Mouse (Mus musculus) stomach, postnatal 0 days (tissue): Measurements from ENCODE around the gene Hdac4. TPM values are rescaled to one million over a fixed set of nuclear protein-coding genes. Genes with fewer than 3 reads are reported as not detected.

Experiments used
- ATAC-seq: fragments of 200-750 bp; cut with Nextera tagmentation; 2 replicates; pipeline ENCODE4 v1.8.0; 2017; ENCODE audit not compliant: low FRiP score, low TSS enrichment
- DNase-seq: peaks from one replicate; pipeline ENCODE4 v3.0.0-alpha.2; 2016; ENCODE audit warnings: low spot score
- H3K27ac ChIP-seq: fragments of 300-500 bp; sonication (generic); replicated peaks from 2 replicates; pipeline ENCODE4 v1.5.1; 2014; ENCODE audit warnings: mild to moderate bottlenecking, control low read depth
- H3K27me3 ChIP-seq: fragments of 300-500 bp; sonication (generic); 2 replicates; pipeline ENCODE4 v1.6.1; 2014; ENCODE audit warnings: low read length; ENCODE audit not compliant: control insufficient read depth, insufficient read depth
- H3K36me3 ChIP-seq: fragments of 300-500 bp; sonication (generic); 2 replicates; pipeline ENCODE4 v1.6.1; 2014; ENCODE audit warnings: low read length, mixed read lengths; ENCODE audit not compliant: control insufficient read depth, insufficient read depth
- H3K4me1 ChIP-seq: fragments of 300-500 bp; sonication (generic); replicated peaks from 2 replicates; pipeline ENCODE4 v1.6.1; 2014; ENCODE audit warnings: antibody characterized with exemption; ENCODE audit not compliant: control insufficient read depth, insufficient read depth
- H3K4me2 ChIP-seq: fragments of 300-500 bp; sonication (generic); replicated peaks from 2 replicates; pipeline ENCODE4 v1.6.1; 2014; ENCODE audit warnings: low read depth, mild to moderate bottlenecking, control low read depth, moderate library complexity
- H3K4me3 ChIP-seq: fragments of 300-500 bp; sonication (generic); 2 replicates; pipeline ENCODE4 v1.5.1; 2014; ENCODE audit warnings: low read depth, low read length, control low read depth
- H3K9ac ChIP-seq: fragments of 300-500 bp; sonication (generic); 2 replicates; pipeline ENCODE4 v1.6.1; 2014; ENCODE audit warnings: mild to moderate bottlenecking, low read length, control low read depth, mixed read lengths
- H3K9me3 ChIP-seq: fragments of 300-500 bp; sonication (generic); 2 replicates; pipeline ENCODE4 v1.6.1; 2016; ENCODE audit warnings: low read length; ENCODE audit not compliant: control insufficient read depth
- CTCF ChIP-seq: IDR thresholded peaks from 2 replicates; pipeline ENCODE4 v1.5.1; 2016; ENCODE audit warnings: antibody characterized with exemption, low read depth, mild to moderate bottlenecking, moderate library complexity
- EP300 ChIP-seq: optimal IDR thresholded peaks from 2 replicates; pipeline ENCODE3; 2016; ENCODE audit warnings: antibody characterized with exemption
- WGBS: fragments of 180-500 bp; shearing (Covaris S2); extraction: QIAGEN DNeasy Blood & Tissue Kit; methylation state at CpG from one replicate; pipeline ENCODE4 v1.1.7; 2014; 5-methylcytosine and 5-hydroxymethylcytosine counted together
- polyA plus RNA-seq: library from polyadenylated mRNA; unstranded; fragments of >200 nt; fragmentation: Nextera tagmentation; extraction: Ambion mirVana; gene quantifications from 2 replicates; pipeline ENCODE4 v1.2.1, GENCODE M21; 2015

The Hdac4 gene
- polyA plus RNA-seq, 1 experiment from 2014 or later: 10.9 TPM

DNA sequence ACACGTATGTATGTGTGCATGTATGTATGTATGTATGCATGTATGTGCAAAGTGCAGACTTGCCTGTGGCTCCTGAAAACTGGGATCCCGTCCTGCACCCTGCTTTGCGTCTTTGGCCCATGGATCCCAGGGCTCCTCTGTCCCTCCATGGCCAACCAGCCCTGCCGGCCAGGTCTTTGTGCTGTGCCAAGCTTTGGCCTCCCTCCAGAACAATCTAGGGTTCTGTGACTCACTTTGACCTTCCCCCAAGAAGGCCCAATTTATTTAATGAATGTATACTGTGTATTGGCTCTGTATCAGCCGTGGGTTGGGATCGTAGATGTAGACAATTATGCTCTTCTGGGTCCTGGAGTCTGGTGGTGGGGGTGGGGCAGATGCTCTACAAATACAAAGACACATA is 290.2 kb downstream of the Hdac4 start:
- Histone ChIP-seq H3K27me3 (no peaks in the 10 kb centered on the region), H3K4me2 (no peak overlapping the region), H3K27ac (no peak overlapping the region), H3K4me3 (no peak overlapping the region), H3K9ac (no peak overlapping the region), H3K36me3 (no peaks in the 10 kb centered on the region), H3K4me1 (no peaks in the 10 kb centered on the region), H3K9me3 (no peaks in the 10 kb centered on the region)
- no peak for DNase-seq
- TF ChIP-seq EP300: no peak
- no peak for TF ChIP-seq CTCF
- ATAC-seq: no peak
- WGBS: 55% methylated on average over 6 of the region's 6 CpGs

DNA sequence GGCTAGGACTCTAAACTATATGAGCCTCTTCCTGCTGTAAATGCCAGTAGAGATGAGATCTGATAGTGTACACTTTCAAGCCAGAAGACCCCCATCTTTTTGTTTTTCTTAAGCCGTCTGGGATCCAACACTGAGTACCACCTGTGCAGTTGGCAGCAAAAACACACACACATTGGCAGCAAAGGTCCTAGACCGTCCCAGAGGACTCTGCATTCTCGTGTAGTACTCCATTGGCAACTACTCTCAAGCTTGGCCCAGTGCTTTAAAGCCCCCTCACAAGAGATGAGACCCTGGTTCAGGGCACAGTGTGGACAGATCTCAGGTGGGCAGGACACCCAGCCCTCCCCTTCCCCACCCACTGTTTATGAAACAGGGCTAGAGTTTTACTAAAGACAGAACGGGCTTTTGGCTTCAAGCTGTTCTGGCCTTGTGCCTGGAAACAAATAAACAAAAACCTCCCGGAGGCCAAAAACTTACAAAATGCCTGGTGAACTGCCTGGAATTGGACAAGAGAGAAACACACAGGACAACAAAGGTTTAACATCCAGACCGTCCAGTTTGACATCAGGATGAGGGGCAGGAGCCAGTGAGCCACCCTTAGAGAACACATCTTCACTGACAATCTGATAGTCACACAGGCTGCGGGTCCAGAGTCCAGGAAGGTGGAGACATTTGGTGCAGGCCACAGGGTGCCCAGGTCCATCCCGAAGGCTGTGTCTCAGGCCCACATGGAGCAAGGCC is 292.1 kb downstream of the Hdac4 start:
- 45% methylated on average over 8 of the region's 8 CpGs for WGBS
- peak overlapping the region; percentile 25; the same call in 1 of the 2 replicates for H3K27ac ChIP-seq

DNA sequence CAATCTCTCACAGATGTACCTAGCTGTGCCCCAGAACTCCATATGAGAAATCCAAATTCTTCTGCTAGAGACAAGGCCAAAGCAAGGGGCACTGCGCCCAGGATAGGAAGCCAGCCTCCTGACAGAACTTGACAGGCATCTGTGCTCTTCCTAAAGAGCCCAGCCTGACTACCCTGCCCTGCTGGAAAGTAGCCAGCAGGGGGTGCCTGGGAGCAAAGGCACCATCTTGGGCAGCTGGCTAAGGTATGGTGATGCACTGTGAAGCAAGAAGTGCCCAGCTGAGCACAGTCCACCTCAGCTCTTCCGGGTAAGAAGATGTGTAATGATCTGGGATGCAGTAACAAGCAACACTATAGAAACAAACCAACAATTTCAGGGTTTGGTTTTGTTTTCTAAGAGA is 298.4 kb downstream of the Hdac4 start:
- no peaks in the 10 kb centered on the region for H3K36me3 ChIP-seq
- 97% methylated on average over 2 of the region's 2 CpGs for WGBS
- H3K9ac ChIP-seq: no peak overlapping the region
- H3K27ac ChIP-seq: no peak overlapping the region
- no peak overlapping the region for H3K4me2 ChIP-seq
- DNase-seq (no peak), ATAC-seq (no peak)
- no peak overlapping the region for H3K4me3 ChIP-seq
- H3K4me1 ChIP-seq: no peaks in the 10 kb centered on the region
- no peaks in the 10 kb centered on the region for H3K9me3 ChIP-seq
- TF ChIP-seq EP300 (no peak), CTCF (peak; percentile 55)
- no peaks in the 10 kb centered on the region for H3K27me3 ChIP-seq

More for the DNA sequence above, 292.1 kb downstream of the Hdac4 start:
- H3K4me3 ChIP-seq: no peak overlapping the region
- H3K27me3 ChIP-seq: no peaks in the 10 kb centered on the region
- no peaks in the 10 kb centered on the region for H3K9me3 ChIP-seq
- H3K36me3 ChIP-seq: no peaks in the 10 kb centered on the region
- ATAC-seq: no peak; the same call in 1 of the 2 replicates
- H3K9ac ChIP-seq: no peak overlapping the region
- no peaks in the 10 kb centered on the region for H3K4me1 ChIP-seq
- TF ChIP-seq CTCF (no peak), EP300 (no peak)
- no peak overlapping the region for H3K4me2 ChIP-seq
- no peak for DNase-seq

GRCm38 (mm10) chr1:91894286-91894685 is 301.2 kb downstream of the Hdac4 start:
- no peaks in the 10 kb centered on the region for H3K4me1 ChIP-seq
- WGBS: 82% methylated on average over 5 of the region's 5 CpGs
- TF ChIP-seq CTCF (no peak), EP300 (no peak)
- no peaks in the 10 kb centered on the region for H3K9me3 ChIP-seq
- no peak overlapping the region for H3K4me2 ChIP-seq
- no peak overlapping the region for H3K9ac ChIP-seq
- no peak overlapping the region for H3K4me3 ChIP-seq
- no peak overlapping the region for H3K27ac ChIP-seq
- H3K36me3 ChIP-seq: no peaks in the 10 kb centered on the region
- no peaks in the 10 kb centered on the region for H3K27me3 ChIP-seq
- DNase-seq (no peak), ATAC-seq (no peak)

DNA sequence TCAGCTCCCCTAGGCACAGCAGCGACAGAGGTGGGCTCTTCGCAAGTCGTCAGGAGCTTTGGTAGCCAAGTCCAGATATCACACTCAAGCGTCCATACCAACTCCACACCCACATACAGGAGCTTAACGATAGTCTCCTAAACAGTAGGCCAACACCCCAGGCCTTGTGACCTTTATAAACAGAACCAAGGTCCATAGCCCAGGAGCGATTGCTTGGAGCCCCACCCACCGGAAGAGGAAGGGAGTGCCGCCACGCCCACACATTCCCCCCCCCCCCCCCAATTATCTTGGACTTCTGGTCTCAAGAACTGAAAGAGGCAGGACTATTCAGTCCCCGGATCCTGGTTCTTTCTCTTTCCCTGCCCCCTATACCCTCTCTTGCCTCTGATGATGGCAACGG is 301.9 kb downstream of the Hdac4 start:
- Histone ChIP-seq H3K9ac (no peak overlapping the region), H3K4me2 (no peak overlapping the region), H3K36me3 (no peaks in the 10 kb centered on the region), H3K9me3 (no peaks in the 10 kb centered on the region), H3K4me1 (no peaks in the 10 kb centered on the region), H3K4me3 (no peak overlapping the region), H3K27ac (no peak overlapping the region), H3K27me3 (no peaks in the 10 kb centered on the region)
- DNase-seq: peak; percentile 73
- 76% methylated on average over 11 of the region's 11 CpGs for WGBS
- peak; percentile 88 for ATAC-seq
- TF ChIP-seq EP300 (no peak), CTCF (no peak)

GRCm38 (mm10) chr1:91883115-91883514 is 312.4 kb downstream of the Hdac4 start:
- no peak overlapping the region for H3K4me2 ChIP-seq
- TF ChIP-seq CTCF (no peak), EP300 (no peak)
- H3K4me3 ChIP-seq: no peak overlapping the region
- H3K9ac ChIP-seq: no peak overlapping the region
- WGBS: 30% methylated on average over 5 of the region's 5 CpGs
- H3K27me3 ChIP-seq: no peaks in the 10 kb centered on the region
- no peaks in the 10 kb centered on the region for H3K4me1 ChIP-seq
- ATAC-seq: peak; percentile 65; the same call in 1 of the 2 replicates
- peak; percentile 60 for DNase-seq
- no peaks in the 10 kb centered on the region for H3K9me3 ChIP-seq
- H3K27ac ChIP-seq: no peak overlapping the region
- H3K36me3 ChIP-seq: no peaks in the 10 kb centered on the region
